Mouse (Mus musculus) limb, embryonic 14.5 days (tissue): ENCODE data around the gene Dnah2. TPM values are rescaled to one million over a fixed set of nuclear protein-coding genes. Genes with fewer than 3 reads are reported as not detected.

Experiments used
- ATAC-seq: fragments of 200-750 bp; cut with Nextera tagmentation; 2 replicates; pipeline ENCODE4 v1.8.0; 2017; ENCODE audit warnings: low read depth, moderate number of reproducible peaks, moderate TSS enrichment; ENCODE audit not compliant: low FRiP score
- DNase-seq: peaks from one replicate; pipeline ENCODE4 v3.0.0-alpha.2; 2015; ENCODE audit warnings: low spot score
- H3K27ac ChIP-seq: fragments of 300-500 bp; sonication (generic); replicated peaks from 2 replicates; pipeline ENCODE4 v1.5.1; 2014; ENCODE audit warnings: low read depth, mild to moderate bottlenecking, low read length, moderate library complexity, mixed read lengths
- H3K27me3 ChIP-seq: fragments of 300-500 bp; sonication (generic); 2 replicates; pipeline ENCODE4 v1.6.1; 2014; ENCODE audit warnings: low read length, mixed read lengths; ENCODE audit not compliant: control insufficient read depth, insufficient read depth
- H3K36me3 ChIP-seq: fragments of 300-500 bp; sonication (generic); 2 replicates; pipeline ENCODE4 v1.6.1; 2014; ENCODE audit warnings: mild to moderate bottlenecking, low read length, moderate library complexity, mixed read lengths; ENCODE audit not compliant: control insufficient read depth, insufficient read depth
- H3K4me1 ChIP-seq: fragments of 300-500 bp; sonication (generic); 2 replicates; pipeline ENCODE4 v1.6.1; 2014; ENCODE audit warnings: antibody characterized with exemption, low read length, mixed read lengths; ENCODE audit not compliant: control insufficient read depth, insufficient read depth
- H3K4me2 ChIP-seq: fragments of 300-500 bp; sonication (generic); replicated peaks from 2 replicates; pipeline ENCODE4 v1.6.1; 2014; ENCODE audit warnings: low read depth, mild to moderate bottlenecking, low read length, moderate library complexity; ENCODE audit not compliant: severe bottlenecking
- H3K4me3 ChIP-seq: fragments of 300-500 bp; sonication (generic); replicated peaks from 2 replicates; pipeline ENCODE4 v1.5.1; 2014; ENCODE audit warnings: low read length
- H3K9ac ChIP-seq: fragments of 300-500 bp; sonication (generic); 2 replicates; pipeline ENCODE4 v1.6.1; 2014; ENCODE audit warnings: mild to moderate bottlenecking, low read depth, low read length, moderate library complexity; ENCODE audit not compliant: severe bottlenecking
- H3K9me3 ChIP-seq: fragments of 300-500 bp; sonication (generic); 2 replicates; pipeline ENCODE4 v1.6.1; 2016; ENCODE audit warnings: low read length; ENCODE audit not compliant: control insufficient read depth
- POLR2A ChIP-seq: fragments of 200-500 bp; IDR thresholded peaks from 2 replicates; pipeline ENCODE4 v1.8.0; 2012; ENCODE audit warnings: inconsistent platforms, mild to moderate bottlenecking, moderate library complexity, borderline replicate concordance; ENCODE audit not compliant: insufficient read depth, insufficient read length; ENCODE audit errors: extremely low read depth
- WGBS: fragments of 180-500 bp; shearing (Covaris S2); extraction: QIAGEN DNeasy Blood & Tissue Kit; methylation state at CpG from one replicate; pipeline ENCODE4 v1.1.7; 2014; 5-methylcytosine and 5-hydroxymethylcytosine counted together
- polyA plus RNA-seq, 2 experiments: library from polyadenylated mRNA; depleted of rRNA in 1 of 2; stranded (reverse) in 1 of 2; unstranded in 1 of 2; fragments of >200 nt; fragmentation: Nextera tagmentation in 1 of 2; extraction: Ambion mirVana in 1 of 2; gene quantifications; 2 replicates each; pipeline versions ENCODE4 v1.2.1 to v1.2.3; 2012 to 2014

Dnah2 gene
- polyA plus RNA-seq, 2 experiments = 4.2 to 4.7 TPM

DNA sequence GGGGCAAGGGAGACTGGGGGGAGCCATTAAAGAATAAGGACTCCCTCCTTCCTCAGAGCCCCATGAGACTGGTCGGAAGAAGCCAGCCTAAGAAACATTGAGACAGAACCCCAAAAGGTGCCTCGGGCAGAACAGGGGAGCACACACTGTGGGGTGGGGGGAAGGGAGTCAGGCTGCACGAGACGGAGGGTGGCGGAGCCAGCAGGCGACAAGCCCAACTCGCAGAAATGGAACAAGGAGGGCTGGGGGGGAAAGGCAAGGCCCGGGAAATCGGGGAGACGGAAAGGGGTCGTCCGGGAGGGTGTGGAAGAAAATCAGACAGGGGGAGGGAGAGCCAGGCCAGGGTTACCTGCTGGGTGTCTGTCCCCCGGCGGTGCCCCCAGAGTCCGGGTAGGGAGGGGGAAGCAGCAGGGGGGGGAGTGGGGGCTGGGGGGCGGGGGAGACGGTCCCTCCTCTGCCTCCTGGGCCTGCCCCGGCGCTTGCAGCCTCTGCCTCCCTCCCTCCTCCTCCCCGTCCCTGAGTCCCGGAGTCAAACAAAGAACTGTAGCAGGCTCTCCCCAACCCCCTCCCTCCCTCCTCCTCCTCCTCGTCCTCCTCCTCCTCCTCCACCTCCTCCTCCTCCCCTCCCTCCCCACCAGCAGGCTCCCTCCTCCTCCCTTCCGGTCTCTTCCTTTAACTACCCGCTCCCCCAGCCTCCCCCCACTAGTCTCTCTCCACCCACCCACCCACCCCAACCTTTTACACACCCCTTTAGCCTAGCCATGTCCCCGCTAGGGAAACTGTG, 133.1 kb downstream of the Dnah2 start:
- Histone ChIP-seq H3K27me3 (peaks cover 4% of the 10 kb centered on the region; the same call in 1 of the 2 replicates), H3K9me3 (no peaks in the 10 kb centered on the region), H3K4me1 (peaks cover 57% of the 10 kb centered on the region), H3K4me2 (peak overlapping the region; percentile 81), H3K36me3 (peaks cover 18% of the 10 kb centered on the region), H3K4me3 (peak overlapping the region; percentile 76), H3K9ac (peak overlapping the region; percentile 94), H3K27ac (peak overlapping the region; percentile 98)
- ATAC-seq (peak; percentile 11; the same call in 1 of the 2 replicates), DNase-seq (peak; percentile 85)
- 0% methylated on average over 13 of the region's 25 CpGs for WGBS
- TF ChIP-seq POLR2A = 0 out of 2 replicates have a peak, but pooled peaks have one; percentile 19

DNA sequence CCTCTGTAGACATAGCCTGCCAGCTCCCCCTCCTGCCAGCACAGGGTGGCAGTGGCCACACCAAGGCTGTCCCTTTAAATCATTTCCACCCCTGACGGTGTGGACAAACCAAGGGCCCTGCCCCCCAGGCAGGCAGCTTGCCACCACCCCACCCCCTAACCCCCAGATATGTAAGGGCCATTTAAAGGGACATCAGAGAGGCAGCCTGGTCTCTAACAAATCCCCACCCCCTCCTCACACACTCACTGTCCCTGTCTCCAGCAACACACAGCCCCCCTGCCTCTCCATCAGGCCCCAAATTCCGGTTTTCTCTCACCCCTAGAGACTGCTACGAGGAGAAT, 133.6 kb downstream of the Dnah2 start:
- ATAC-seq (no peak), DNase-seq (peak; percentile 65)
- H3K27me3 ChIP-seq = no peaks in the 10 kb centered on the region
- H3K4me3 ChIP-seq = peak overlapping the region; percentile 76
- H3K4me2 ChIP-seq = peak overlapping the region; percentile 81
- no peaks in the 10 kb centered on the region for H3K9me3 ChIP-seq
- H3K27ac ChIP-seq = peak overlapping the region; percentile 98
- peaks cover 18% of the 10 kb centered on the region for H3K36me3 ChIP-seq
- no peak for TF ChIP-seq POLR2A
- H3K9ac ChIP-seq = peak overlapping the region; percentile 94
- peaks cover 53% of the 10 kb centered on the region for H3K4me1 ChIP-seq
- WGBS = 2% methylated on average over 3 of the region's 3 CpGs

DNA sequence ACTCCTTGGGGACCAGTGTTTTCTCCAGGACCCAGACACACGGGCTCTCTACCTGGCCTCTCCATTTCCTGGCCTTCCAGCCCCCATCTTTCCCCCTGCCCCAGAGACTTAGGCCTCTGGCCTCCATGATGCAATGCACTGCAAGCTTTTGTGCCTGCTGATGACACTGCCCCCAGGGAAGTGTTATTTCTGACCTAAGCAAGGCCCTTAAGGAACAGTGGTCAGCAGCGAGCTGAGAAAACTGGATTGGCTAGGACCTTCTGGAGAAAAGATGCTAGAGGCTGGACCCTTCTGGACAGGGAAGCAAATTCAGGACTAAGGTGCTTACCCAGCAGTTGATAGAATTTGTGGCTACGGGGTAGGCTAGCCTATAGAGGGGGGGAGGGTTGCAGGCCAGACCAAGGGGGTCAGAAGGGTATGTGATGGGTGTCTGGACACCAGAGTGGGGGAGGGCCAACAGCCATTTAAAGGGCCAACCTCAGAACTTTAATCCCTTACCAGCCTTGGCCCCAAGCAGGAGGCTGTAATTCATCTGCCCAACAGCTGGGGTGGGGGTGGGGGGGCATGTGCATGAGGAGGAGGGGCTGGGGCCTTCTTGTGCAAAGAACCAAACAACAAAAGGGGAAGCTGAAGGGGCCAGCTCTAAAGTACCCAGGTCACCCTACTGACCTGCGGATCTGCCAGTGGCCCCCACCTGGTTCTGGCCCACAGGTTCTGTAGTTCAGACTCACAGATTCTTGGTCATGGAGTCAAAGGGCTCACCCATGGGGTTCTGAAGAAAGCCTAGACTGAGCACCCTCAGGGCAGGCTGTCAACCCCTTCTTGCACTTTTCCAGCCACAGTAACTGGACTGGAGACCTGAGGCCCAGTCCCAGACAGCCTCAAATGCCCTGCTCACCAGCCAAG, 134.2 kb downstream of the Dnah2 start:
- H3K9me3 ChIP-seq = no peaks in the 10 kb centered on the region
- ATAC-seq (no peak), DNase-seq (no peak)
- peaks cover 49% of the 10 kb centered on the region for H3K4me1 ChIP-seq
- peak overlapping the region; percentile 81 for H3K4me2 ChIP-seq
- WGBS = 10% methylated on average over 4 of the region's 4 CpGs
- no peaks in the 10 kb centered on the region for H3K27me3 ChIP-seq
- peaks cover 18% of the 10 kb centered on the region for H3K36me3 ChIP-seq
- peak overlapping the region; percentile 76 for H3K4me3 ChIP-seq
- H3K9ac ChIP-seq = peak overlapping the region; percentile 94
- H3K27ac ChIP-seq = peak overlapping the region; percentile 98
- no peak for TF ChIP-seq POLR2A

DNA sequence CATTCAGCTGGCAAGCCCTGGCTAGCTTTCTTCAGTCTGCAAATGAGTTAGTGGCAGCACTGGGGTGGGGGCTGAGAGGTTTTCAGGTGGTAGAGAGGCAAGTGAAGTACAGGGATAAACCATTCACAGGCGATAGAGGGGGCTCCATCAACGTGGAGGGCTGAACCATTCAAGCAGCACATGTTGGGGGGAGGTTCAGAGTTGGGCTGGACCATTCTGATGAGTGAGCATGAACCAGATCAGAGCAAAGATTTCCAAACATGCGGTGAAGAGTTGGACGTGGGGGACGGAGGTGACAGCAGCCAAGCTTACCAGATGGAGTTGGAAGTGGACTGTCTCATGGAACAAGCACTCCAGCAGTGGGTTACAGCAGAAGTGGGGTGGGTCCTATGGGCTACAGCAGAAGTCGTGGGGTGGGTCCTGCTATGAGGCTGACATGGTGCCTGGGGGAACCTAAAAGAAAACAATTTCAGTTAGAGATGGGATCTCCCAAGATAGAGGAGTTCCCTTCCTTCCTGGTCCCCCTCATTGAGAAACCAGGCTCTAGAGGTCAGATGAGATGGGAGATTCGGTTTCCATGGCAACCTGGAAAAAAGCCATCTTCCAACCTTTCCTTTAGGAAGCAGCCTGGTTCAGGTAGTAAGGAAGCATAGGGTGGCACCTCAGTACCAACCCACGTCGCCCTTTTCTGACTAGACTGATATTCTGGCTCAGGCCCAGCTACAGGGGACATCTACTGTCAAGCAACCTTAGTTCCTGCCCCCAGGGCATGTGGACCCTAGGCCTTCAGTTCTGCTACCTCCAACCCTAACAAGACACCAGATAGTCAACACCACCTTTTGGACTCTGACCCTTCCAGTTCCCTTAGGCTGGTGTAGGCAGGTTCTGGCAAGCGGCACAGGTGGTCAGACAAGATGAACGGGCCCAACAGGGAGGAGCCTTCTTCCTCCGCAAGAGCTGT, 135.4 kb downstream of the Dnah2 start, which contains the start of gene Kdm6b:
TSS of gene Kdm6b (minus strand) at position 455 of the 961 bp plus-strand sequence.
- Histone ChIP-seq H3K27me3 (no peaks in the 10 kb centered on the region), H3K4me1 (peaks cover 43% of the 10 kb centered on the region), H3K4me3 (peak within 1 kb of the TSS; percentile 76), H3K9me3 (no peaks in the 10 kb centered on the region), H3K9ac (peak within 1 kb of the TSS; percentile 94; the same call in 1 of the 2 replicates), H3K4me2 (peak within 1 kb of the TSS; percentile 81), H3K27ac (0 out of 2 replicates have a peak within 1 kb of the TSS, but pooled peaks have one; percentile 98), H3K36me3 (peaks cover 19% of the 10 kb centered on the region)
- peak; percentile 63 for DNase-seq
- no peak for ATAC-seq
- TF ChIP-seq POLR2A = no peak
- 29% methylated on average over 12 of the region's 12 CpGs for WGBS
